Mouse (Mus musculus): ENCODE results near the gene Suclg2.
A peak's percentile ranks its signal among the peaks of the same experiment; 100 is the strongest.

Suclg2 gene

DNA sequence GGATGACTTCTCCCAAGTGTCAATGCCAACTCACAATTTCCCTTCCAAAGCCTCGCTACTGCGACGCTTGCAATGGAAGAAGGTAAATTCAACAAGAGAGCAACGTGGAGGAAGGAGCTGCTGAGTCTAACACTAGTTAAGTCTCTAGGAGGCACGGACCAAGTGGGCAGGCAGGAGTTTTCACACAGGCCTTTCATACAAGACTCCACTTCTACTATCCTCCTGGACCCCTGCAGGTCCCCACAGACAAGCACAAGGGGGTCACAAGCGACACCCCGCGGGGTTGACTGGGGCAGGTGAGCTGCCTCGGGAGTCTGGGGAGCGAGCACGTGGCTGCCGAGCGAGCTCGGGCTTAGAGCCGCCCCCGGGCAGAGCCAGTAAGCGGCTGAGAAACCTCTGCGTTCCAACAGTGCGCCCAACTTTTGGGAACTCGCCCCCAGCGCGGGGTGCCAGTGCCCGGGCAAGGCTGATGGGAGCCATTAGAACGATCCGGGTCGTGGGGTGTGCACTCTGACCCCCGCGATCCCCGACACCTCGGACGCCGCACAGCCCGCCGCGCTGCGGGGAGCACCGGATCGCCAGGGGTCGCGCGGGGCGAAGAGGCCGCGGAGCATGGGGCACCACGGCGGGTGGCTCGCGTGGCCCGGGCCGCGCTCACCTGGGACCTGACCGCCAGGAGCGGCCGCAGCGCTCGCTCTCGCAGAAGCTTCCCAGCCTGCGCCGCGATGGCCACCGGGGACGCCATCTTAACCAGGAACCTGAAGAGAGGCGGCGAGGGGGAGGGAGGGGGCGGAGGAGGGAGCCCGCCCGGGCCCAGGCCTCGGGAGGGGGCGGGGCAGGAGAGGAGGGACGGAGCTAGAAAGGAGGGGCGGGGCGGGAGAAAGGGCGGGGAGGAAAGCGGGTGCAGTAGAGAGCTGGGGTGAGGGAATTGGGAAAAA is at the start of gene Suclg2:
TSS of gene Suclg2 (minus strand) at position 770 of the 938 bp plus-strand sequence.
- DNase-seq = peak; percentile 37

DNA sequence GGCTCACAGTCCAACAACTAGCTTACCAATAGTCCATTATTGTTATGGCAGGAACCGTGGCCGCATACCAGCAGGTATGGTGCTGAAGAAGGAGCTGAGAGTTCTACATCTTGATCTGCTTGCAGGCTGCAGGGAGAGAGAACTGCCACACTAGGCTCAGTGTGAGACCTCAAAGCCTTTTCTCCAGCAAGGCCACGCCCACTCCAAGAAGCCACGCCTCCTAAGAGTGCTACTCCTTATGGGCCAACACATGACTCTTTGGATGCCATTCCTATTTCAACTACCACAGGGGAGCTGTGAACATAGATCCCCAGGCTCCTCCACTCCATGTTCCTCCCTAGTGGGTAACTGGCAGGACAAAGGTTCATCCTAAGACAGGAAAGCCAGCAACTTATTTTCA is 48.0 kb upstream of the Suclg2 start:
- no peak for DNase-seq

DNA sequence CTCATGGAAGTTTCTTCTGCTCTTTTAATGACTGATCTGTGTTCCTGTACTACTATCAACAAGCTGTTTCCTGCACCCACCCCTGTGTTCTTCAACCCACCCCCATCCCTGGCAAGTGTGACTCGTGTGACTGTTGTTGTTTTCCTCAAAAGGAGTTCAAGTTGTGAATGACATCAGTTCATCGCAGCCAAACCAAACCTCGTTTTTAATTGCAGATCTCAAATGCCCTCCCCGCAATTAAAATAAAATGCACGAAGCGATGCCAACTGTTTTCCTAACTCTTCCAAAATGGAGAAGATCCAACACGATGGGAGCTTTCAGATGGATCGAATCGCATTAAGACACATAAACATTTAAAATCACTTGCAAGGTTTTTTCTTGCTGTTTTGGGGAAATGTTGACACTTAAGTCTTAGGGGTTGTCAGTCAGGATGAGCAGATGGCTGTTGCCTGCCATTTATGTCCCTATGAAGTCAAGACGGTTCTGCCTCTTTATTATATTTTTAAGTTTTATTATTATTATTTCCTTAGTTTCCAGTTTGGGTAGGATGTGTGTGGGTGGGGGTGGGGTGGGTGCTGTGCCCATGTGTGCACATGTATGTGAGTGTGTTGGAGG is 41.1 kb upstream of the Suclg2 start:
- no peak for DNase-seq

DNA sequence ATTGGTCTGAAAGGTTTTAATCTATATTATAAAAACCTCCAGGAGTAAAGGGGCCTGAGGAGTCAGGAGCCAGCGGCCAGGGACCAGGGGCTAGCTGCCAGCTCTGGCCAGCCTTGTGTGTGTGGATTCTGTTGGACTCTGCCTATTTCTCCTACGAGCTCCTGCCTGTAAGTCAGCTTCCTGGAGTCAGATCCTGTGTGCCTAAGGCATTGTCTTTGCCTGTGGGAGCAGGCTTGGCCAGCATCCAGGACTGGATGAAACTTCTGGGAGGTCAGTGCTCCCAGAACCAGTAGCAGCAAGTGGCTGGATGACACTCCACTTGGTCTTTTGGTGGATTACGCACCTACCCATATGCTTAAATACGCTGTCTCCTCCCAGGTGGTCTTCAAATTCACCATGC is 23.8 kb upstream of the Suclg2 start:
- DNase-seq = no peak

DNA sequence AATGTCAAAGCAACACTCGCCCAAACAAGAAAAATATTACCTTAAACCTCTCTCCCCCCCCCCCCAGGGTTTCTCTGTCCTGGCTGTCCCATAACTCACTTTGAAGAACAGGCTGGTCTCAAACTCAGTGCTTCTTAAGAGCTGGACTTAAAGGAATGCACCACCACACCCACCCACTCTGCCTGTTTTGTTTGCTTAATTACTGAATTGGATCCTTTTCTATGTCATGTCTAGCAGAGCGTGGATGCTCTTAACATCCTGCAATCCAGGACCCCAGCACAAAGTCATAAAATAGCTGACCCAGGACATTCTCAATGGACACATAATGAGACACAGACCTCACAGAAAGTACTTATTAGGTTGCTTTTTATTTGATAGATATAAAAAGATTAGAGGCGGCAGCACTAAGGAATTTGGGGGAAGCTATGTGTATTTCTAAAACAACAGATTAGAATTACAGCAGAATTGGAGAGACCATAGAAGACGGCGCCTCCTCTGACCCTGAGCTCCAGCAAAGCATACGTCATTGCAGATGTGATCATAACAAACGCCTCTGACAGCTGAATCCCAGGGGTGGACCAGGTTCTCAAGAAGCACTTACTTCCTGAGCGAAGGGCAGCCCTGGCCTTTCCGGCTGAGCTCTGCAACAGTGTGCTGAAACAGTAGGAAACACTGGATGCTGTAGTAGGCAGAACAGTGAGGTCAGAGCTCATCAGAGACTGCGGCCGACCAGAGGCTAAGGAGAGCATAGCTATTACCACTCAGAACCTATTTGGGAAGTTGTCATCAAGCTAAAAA is 13.2 kb upstream of the Suclg2 start:
- DNase-seq = no peak

DNA sequence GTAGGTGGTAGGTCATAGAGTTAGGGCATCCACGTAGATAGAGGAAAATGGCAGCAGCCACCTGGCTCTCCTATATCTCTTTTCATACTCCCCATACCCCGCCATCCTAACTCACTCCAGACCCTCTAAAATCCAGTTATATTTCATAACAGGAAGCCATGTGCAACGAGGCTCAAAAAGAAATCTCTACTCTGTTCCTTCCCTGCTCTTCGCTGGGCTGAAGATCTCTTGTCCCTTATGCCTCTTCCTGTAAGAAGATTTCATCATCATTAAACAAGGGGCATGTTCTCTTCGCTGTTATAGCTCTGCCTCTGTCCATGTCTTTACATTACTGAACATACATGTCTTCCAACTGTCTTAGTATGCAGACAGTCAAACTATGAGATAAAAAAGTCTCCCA is 10.8 kb upstream of the Suclg2 start:
- no peak for DNase-seq

DNA sequence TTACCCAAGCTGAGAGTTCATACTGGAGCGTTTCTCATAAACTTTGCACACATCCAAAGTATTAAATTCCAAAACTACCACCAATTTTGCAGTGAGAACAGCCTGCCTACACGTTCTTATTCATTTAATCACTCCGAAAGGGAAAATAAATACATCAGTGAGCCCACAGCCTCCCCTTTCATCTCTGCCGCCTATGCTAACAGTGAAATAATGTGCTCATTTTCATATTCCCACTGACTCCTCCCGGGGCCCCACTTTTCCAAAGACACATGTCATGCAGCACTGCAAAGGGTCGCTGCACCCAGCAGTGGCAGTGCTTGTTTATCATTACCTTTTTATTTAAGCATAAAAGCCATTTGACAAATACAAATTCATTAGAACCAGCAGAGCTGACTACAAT is 6.7 kb upstream of the Suclg2 start:
- no peak for DNase-seq

DNA sequence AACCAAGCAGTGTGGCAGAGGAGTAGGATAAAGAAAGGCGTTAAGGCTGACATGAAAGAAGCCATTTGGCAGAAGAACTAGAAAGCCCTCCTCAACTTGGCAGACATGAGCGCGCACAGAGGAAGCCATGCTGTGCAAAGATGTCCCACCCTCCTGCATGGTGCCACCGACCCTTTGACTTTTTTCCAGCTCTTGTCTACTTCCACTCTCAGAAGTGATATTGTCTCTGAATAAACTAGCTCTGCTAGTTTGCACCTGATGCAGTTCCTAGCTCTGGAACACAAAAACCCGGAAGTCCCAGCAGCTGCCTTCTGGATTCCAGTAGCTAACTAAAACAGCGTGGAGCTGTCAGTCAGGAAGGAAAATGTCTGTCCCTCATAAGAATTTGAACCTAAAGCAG is 4.8 kb upstream of the Suclg2 start:
- DNase-seq = no peak

DNA sequence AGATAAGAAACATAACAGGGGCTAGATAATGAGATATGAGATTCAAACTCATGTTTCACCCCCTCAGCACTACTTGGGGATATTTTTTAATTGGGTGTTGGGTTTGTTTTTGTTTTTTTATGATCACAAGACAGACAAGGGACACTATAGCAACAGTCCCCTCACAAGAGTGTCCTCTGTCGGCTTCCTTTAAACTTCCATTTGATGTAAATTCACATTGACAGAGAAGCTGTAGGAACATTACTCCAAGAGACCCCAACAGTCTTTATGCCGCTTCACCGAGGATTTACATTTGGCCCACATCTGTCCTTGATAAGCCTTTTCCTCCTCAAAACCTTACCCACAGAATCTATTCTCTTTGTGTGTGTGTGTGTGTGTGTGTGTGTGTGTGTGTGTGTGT is 1.2 kb upstream of the Suclg2 start:
- DNase-seq = no peak

DNA sequence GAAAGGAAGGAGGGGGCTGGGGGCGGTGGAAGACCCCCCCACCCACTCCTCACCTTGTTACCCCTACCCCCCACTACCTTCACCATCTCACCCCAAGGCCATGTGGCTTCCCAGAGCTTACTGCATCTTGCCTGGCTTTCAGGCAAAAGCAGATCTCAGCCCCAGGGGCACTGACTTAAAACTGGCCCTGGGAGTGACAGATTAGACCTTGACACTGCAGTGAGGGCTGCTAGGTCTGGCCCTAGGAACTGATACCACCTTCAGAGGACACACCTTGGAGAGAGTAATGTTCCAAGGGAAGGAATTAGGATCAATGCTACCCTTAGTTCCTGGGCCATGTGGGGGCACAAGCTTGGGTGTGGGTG is 351 bp upstream of the Suclg2 start:
- DNase-seq = peak; percentile 12

DNA sequence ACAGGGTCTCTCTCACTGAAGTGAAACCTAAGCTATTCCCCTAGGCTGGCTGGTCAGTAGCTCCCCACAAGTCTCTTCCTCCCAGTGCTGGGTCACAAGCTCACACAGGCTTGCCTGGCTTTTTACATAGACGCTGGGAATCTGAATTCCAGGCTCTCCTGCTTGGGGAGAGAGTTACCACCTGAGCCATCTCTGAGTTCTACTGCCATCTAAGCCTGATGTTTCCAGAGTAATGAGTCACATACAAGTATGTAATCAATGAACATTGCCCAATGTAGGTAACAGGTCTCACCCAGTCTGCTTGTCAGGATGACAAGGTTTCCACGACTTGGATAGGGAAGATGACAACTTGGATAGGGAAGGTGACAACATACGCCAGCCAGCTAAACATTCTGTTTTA is 1.5 kb downstream of the Suclg2 start:
- no peak for DNase-seq

DNA sequence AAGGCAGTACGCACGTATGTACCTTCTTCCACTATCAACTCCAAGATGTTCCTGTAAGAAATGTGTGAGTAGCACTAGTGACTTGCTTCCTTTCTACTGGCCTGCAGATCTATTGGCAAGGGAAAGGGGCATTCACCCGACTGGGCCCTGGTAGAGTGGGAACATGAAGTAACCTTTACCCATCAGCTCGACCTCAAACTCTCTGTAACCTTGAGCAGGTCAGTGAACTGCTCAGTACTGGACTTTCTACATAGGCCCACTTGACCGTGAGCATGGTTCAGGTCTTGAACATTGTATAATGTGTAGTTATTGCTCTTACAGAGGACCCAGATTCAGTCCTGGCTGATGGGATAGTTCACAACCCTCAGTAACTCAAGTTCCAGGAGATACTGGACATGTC is 2.1 kb downstream of the Suclg2 start:
- DNase-seq = no peak

DNA sequence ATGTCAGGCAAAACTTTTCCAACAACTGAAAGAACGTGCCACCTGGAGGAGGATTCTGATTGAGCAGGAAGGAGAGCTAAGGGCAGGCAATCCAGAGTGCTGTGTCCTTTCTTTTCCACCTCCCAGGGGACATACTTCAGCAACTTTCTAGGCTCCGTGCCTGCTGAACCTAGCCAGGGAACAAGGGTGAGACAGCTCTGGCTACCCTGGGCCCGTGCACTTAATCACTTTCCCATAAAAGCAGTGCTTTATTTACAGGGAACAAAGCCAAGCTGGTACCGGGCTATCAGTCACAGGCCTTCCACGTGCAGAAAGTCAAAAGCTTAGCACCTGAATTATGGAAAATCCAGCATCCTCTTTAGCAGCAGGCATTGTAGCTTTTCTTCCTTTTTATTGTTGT is 5.4 kb downstream of the Suclg2 start:
- DNase-seq = no peak

DNA sequence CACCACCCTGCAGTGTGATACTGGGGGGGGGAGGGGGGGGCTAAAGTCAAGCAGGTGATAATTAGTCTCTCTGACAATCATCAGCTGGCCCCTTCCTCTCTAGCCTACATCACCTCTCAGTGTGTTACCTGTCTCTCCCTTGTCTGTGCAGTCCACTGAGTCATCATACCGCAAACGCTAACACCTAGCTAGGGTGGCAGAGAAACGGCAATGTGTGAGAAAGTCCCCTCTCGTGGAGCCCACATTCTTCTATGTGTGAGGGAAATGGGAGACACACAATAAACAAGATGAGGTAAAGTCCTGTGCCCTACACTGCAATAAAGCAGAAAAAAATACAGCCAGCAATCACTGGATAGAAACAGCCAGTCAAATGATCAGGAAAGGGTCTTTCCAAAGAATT is 6.5 kb downstream of the Suclg2 start:
- no peak for DNase-seq

DNA sequence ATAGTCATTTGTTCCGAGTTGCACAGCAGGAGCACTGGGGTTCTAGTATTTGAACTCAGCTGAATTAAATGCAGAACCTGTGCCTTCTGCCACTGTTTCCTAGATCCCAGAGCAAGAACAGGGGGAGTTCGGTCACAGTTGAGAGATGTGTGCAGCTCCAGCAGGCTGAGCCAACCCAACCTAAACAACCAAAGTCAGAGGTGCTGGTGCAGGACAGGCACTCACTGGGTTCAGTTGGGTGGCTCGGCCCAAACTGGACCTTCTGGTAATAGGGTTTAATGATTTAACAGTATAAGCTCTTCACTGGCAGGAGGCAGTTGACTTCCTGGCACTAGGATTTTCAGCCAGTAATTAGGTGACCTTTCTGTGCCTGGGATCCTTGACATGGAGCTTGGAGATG is 6.9 kb downstream of the Suclg2 start:
- no peak for DNase-seq

DNA sequence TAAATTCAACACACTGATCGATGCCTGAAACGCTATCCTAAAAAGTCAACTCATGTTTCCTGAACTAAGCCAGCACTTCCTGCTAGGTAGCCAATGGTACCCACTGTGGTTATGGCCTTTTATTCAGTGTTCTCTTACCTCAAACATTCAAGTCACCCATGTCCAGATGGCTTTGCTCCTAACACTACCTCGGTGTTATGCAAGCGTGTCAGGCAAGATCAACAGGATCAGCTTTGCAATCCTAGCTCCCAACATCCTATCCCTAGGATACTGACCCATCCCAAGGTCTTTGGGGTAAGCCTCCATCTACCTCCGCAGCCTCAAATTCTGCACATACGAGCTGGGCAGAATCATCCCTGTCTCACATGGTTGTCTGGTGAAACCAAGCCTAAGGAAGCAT is 7.7 kb downstream of the Suclg2 start:
- no peak for DNase-seq

DNA sequence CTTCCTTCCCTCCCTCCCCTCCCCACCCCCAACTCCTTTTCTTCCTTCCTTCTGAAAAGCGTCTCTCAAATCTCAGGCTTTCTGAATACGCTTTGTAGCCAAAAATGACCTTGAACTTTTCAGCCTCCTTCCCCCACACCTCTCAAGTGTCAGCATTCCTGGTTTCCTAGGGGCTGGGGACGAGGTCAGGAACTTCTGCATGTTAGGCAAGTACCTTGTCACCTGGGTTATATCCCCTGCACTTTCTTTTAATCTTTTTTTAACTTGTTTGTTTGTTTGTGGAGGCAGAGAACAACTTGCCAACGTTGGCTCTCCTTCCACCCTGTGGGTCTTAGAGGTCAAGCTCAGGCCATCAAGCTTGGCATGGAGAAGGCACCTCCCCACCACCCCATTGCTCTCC is 9.1 kb downstream of the Suclg2 start:
- DNase-seq = no peak

DNA sequence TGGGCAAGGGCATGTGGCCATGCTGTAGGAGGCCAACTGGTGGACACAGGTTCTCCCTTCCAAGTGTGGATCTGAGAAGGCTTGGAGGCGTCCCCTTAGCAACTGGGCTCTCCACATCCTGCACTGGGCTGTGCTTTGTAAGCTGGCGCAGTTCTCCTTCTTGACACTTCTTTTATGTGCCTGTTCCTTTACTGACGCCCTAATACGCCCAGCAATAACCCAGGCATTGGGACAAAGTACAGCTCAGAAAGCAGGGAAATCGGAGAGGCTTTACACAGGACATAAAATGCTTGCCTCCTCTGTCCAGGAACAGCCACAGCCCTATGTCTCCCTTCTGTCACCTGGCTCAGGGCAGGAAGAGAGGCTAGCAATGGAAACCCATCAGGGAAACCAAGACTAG is 9.5 kb downstream of the Suclg2 start:
- no peak for DNase-seq

DNA sequence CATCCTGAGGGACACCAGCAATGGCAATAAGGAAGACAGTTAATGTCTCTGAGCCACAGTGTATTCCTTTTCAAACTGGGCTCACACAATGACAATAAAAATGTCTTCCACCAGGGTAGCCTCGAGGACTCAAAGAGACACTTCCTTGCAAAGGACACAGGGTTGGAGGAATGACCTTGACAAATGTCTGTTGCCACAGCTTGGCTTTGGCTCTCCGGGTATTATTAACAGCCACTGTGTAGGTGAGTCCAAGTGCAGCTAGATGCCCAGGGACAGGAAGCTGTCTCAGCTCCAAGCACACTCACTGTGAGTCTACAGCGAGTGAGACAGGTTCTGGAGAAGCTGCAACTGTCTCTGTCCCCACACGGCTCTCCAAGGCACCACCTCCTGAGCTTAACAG is 14.0 kb downstream of the Suclg2 start:
- DNase-seq = no peak

DNA sequence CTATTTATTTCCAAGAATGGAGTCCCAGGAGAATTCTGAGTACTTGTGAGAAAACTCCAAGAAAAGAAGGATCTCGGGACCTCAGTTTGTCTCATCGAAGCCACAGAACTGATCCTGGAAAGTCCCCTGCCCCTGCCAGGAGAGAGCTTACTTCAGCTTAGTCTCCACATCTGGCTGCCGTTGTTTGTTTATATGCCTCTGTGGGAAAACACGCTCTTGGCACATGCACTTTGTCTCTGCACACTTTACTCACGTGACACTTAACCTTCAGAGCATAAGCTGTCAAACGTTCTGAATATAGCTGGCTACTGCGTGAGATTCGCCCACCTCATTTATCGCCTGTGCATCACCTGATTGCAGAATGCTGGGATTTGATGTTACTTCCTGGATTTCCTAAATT is 16.4 kb downstream of the Suclg2 start:
- no peak for DNase-seq

DNA sequence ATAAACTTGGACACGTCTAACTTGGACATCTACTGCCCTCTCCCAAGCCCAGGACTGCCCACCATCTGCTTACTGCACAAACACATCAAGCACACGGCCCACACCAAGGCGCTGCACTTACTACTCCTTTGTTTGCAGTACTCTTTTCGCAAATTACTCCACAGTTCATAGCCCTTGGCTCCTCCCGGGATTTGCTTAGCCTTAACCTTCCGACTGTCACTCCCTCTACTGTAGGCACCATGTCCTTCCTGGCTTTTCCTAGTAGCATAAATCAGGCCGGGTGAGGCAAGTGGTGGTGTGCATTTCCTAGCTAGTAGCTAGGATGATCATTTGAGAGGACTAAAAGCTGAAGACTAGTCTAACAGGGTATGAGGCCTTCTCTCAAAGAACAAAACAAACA is 16.8 kb downstream of the Suclg2 start:
- DNase-seq = no peak

DNA sequence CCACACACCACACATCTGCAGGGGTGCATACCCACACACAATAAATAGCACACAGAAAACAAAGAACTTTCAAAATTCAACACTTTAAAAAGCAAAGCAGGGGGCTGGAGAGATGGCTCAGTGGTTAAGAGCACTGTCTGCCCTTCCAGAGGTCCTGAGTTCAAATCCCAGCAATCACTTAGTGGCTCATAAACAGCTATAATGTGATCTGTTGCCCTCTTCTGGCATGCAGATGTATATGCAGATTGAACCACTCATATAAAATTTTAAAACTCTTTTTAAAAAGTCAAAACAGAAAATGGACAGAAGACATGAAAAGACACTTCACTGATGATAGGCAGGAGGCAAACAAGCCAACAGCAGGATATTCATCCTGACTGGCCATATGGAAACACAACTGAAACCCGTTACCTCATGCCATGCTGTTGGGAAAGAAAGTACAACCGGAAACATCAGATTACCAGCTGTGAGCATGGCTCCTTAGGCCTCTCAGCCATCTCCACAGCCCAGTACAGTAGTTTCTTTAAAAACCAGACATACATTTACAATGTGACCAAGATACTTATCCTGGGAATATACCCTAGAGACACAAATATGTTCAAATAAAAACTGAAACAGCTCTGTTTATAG is 17.5 kb downstream of the Suclg2 start:
- DNase-seq = no peak

DNA sequence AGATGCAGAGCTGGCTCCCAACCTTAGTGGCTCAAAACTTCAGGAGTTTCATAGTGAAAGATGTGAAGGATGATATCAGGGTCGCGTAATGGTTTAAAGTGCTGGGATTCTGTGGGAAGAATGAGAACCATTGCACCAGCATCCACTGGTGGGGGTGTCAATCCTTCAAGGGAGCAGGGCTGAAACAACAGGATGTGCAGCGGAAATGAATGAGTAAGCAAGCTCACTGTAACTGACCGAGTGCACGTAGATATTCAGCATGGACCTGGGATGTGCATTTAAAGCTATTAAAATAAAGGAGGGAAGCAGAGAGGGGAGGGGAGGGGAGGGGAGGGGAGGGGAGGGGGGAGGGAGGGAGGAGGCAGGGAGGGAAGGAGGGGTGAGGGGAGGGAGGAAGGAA is 18.4 kb downstream of the Suclg2 start:
- DNase-seq = no peak
